Mouse (Mus musculus) G1E (cell line): ENCODE measurements around the gene Spen.

Experiments
- CTCF ChIP-seq: IDR thresholded peaks from 2 replicates; pipeline ENCODE4 v1.5.1; 2012; ENCODE audit warnings: low read depth, low read length, inconsistent platforms, mixed read lengths
- GATA1 ChIP-seq: IDR thresholded peaks from 2 replicates; pipeline ENCODE4 v1.6.1; 2012; ENCODE audit warnings: borderline replicate concordance, low read length, inconsistent platforms, mixed read lengths
- POLR2AphosphoS5 ChIP-seq: IDR thresholded peaks from 2 replicates; pipeline ENCODE4 v1.6.1; 2012; ENCODE audit warnings: low read depth, low read length, inconsistent platforms; ENCODE audit not compliant: insufficient replicate concordance
- TAL1 ChIP-seq: conservative IDR thresholded peaks from 2 replicates; pipeline ENCODE4 v1.6.1; 2012; ENCODE audit warnings: low read depth, low read length, inconsistent platforms, mixed read lengths

- TF ChIP-seq GATA1: no peak
- TF ChIP-seq CTCF: no peak
- no peak for TF ChIP-seq TAL1
- TF ChIP-seq POLR2AphosphoS5: no peak
Measured at GRCm38 (mm10) chr4:141463472-141463871, 74.9 kb downstream of the Spen start.
